Mouse (Mus musculus): ENCODE results near the gene Htra3. TPM values are rescaled to one million over a fixed set of nuclear protein-coding genes. Genes with fewer than 3 reads are reported as not detected.

The Htra3 gene
- total and polyA plus RNA-seq, 3 experiments: not detected

DNA sequence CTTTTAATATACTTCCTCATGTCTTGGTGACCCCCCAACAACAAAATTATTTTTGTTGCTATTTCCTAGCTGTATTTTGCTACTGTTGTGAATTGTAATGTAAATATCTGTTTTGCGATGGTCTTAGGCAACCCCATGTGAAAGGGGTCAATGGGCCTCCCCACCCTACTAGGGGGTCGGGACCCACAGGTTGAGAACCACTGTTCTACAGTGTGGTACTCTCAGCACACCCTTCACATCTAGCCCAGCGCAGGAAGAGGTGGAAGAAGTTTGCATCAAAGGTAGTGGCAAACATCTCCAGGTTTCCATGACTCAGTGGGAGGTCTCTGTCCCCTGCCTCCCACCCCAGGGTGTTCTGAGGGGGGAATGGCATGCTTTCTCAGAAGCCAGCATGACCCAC, 25.8 kb upstream of the Htra3 start:
- TF ChIP-seq CHD1 (IDR thresholded peaks at IDR 0.05; ENCODE audit: low read depth, low read length) (no peak), JUND (IDR thresholded peaks at IDR 0.05; ENCODE audit: low read depth, low read length) (no peak), ETS1 (IDR thresholded peaks at IDR 0.05; ENCODE audit: low read depth, low read length) (no peak), EP300 (IDR thresholded peaks at IDR 0.05; ENCODE audit: low read depth in 1 of 2, low read length in 2 of 2) (no peak), MYB (IDR thresholded peaks at IDR 0.05; ENCODE audit: low read depth, low read length) (no peak), MEF2A (IDR thresholded peaks at IDR 0.05; ENCODE audit: extremely low read depth, insufficient replicate concordance, low read depth, low read length, poor library complexity, severe bottlenecking) (no peak), RAD21 (IDR thresholded peaks at IDR 0.05; ENCODE audit: low read depth, low read length) (no peak), NELFE (IDR thresholded peaks at IDR 0.05; ENCODE audit: low read depth, low read length) (no peak), ZMIZ1 (IDR thresholded peaks at IDR 0.05; ENCODE audit: low read depth, low read length) (no peak), BHLHE40 (IDR thresholded peaks at IDR 0.05; ENCODE audit: borderline replicate concordance, low read depth, low read length) (no peak), MAX (IDR thresholded peaks at IDR 0.05; ENCODE audit: low read length) (no peak), E2F4 (IDR thresholded peaks at IDR 0.05; ENCODE audit: borderline replicate concordance, low read depth, low read length) (no peak), ZNF384 (IDR thresholded peaks at IDR 0.05; ENCODE audit: low read depth, low read length) (no peak)
- H3K36me3 ChIP-seq (ENCODE audit: control insufficient read depth in 1 of 2, insufficient read depth in 2 of 2, low read length in 2 of 2): no peaks in the 10 kb centered on the region
- H3K27me3 ChIP-seq (ENCODE audit: control insufficient read depth in 1 of 2, insufficient read depth in 2 of 2, low read length in 2 of 2): no peaks in the 10 kb centered on the region

DNA sequence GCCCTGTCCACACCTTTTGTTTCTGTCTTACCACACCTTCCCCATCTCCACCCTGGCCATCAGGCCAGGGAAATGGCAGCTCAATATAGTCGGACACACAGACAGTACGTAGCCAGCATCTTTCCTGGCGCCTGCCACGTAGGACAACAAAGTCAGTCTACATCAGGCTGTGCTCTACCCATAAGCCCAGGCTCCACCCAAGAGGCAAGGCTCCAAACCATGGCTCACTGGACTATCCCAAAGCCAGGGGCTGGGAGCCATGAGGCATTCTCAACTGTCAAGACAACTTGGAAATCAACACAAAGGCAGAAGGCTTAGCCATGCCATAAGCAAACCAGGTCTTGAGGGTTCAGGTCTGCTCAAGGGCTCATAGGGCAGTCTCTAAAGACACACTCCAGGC, 24.2 kb upstream of the Htra3 start:
- Histone ChIP-seq H3K79me2 (ENCODE audit: control insufficient read depth, insufficient read depth, low read length, poor library complexity) (no peaks in the 10 kb centered on the region), H3K4me1 (ENCODE audit: control insufficient read depth in 1 of 2, insufficient read depth in 2 of 2, low read length in 2 of 2) (no peaks in the 10 kb centered on the region), H3K9me3 (replicated peaks; ENCODE audit: insufficient read depth, low read length) (no peaks in the 10 kb centered on the region), H3K36me3 (ENCODE audit: control insufficient read depth in 1 of 2, insufficient read depth in 2 of 2, low read length in 2 of 2) (no peaks in the 10 kb centered on the region), H3K27ac (ENCODE audit: control insufficient read depth, low read depth, low read length) (no peak overlapping the region), H3K27me3 (ENCODE audit: control insufficient read depth in 1 of 2, insufficient read depth in 2 of 2, low read length in 2 of 2) (no peaks in the 10 kb centered on the region), H3K4me3 (ENCODE audit: control insufficient read depth in 1 of 2, insufficient read depth in 1 of 2, low read depth in 2 of 2, low read length in 2 of 2) (no peak overlapping the region), H3K9ac (ENCODE audit: control insufficient read depth, low read depth, low read length, poor library complexity, severe bottlenecking) (no peak overlapping the region)
- no peak for DNase-seq (ENCODE audit: low read depth, low spot score)
- TF ChIP-seq HCFC1 (IDR thresholded peaks at IDR 0.05; ENCODE audit: low read depth, low read length) (no peak), MYB (IDR thresholded peaks at IDR 0.05; ENCODE audit: low read depth, low read length) (no peak), E2F4 (IDR thresholded peaks at IDR 0.05; ENCODE audit: borderline replicate concordance, low read depth, low read length) (no peak), MYC (IDR thresholded peaks at IDR 0.05; ENCODE audit: low read depth, low read length) (no peak), CHD2 (IDR thresholded peaks at IDR 0.05; ENCODE audit: low read length) (no peak), ZC3H11A (IDR thresholded peaks at IDR 0.05; ENCODE audit: low read depth, low read length) (no peak), NELFE (IDR thresholded peaks at IDR 0.05; ENCODE audit: low read depth, low read length) (no peak), RAD21 (IDR thresholded peaks at IDR 0.05; ENCODE audit: low read depth, low read length) (no peak), ZNF384 (IDR thresholded peaks at IDR 0.05; ENCODE audit: low read depth, low read length) (no peak)

More for the DNA sequence above, 25.8 kb upstream of the Htra3 start:
- no peak overlapping the region for H3K9ac ChIP-seq (ENCODE audit: control insufficient read depth, low read depth, low read length, poor library complexity, severe bottlenecking)
- H3K9me3 ChIP-seq (replicated peaks; ENCODE audit: insufficient read depth, low read length): no peaks in the 10 kb centered on the region
- no peaks in the 10 kb centered on the region for H3K79me2 ChIP-seq (ENCODE audit: control insufficient read depth, insufficient read depth, low read length, poor library complexity)
- H3K27ac ChIP-seq (ENCODE audit: control insufficient read depth, low read depth, low read length): no peak overlapping the region
- no peak overlapping the region for H3K4me3 ChIP-seq (ENCODE audit: control insufficient read depth in 1 of 2, insufficient read depth in 1 of 2, low read depth in 2 of 2, low read length in 2 of 2)
- no peaks in the 10 kb centered on the region for H3K4me1 ChIP-seq (ENCODE audit: control insufficient read depth in 1 of 2, insufficient read depth in 2 of 2, low read length in 2 of 2)
- DNase-seq (ENCODE audit: low read depth, low spot score): no peak

All from MEL (cell line).